Mouse (Mus musculus): ENCODE results near the gene Apobec1.

DNA sequence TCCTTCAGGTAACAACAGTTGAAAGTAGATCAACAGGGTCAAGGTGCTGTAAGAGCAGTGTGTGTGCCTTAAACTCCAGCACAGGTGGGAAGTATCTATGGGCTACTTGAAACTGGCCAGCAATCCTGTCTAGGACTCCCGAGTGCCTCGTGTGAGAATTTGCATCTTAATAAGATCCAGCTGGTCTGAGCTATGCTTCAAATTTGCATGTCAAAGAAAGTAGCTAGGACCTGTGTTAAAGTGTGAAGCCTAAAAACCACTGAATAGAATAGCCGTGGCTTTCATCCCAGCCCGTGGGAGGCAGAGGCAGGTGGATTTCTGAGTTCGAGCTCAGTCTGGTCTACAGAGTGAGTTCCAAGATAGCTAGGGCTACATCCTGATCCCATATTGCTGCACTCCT is 22.2 kb upstream of the Apobec1 start:
- no peak for TF ChIP-seq CTCF (IDR thresholded peaks at IDR 0.05; ENCODE audit: borderline replicate concordance, insufficient read depth, low read depth, low read length)
- TF ChIP-seq POLR2A (IDR thresholded peaks at IDR 0.05; ENCODE audit: borderline replicate concordance, insufficient read depth, low read length): no peak

Measured in cerebellum, adult 2 months (tissue).